Comparison of ENCODE assay signal across 23 mouse cellular contexts in genomic region chr11:45544531-45544930, GRCm38 (mm10).
DNase-seq lines count a peak whose midpoint lies in the region; ATAC-seq and TF ChIP-seq lines count a peak whose summit lies in the region.
"Had no signal": no experiment of that assay in that cellular context is flagged by ENCODE, and none has a peak within 500 bp of the region (broad histone marks: within the 10 kb centered on the region; RNA-seq: fewer than 3 reads in every experiment).

No protein-coding gene starts in this region.

- no peak overlapping the region for H3K27ac ChIP-seq in liver, adult 2 months (replicated peaks; ENCODE audit: insufficient read depth, low read depth, low read length)
- no peak overlapping the region for H3K27ac ChIP-seq in liver, embryonic 12.5 days
- H3K27ac ChIP-seq in forebrain, embryonic 15.5 days (replicated peaks), result no peak overlapping the region

- peak; percentile 31 for DNase-seq in heart, adult 11 months
- DNase-seq in heart, postnatal 4 days, result no peak
- DNase-seq in liver, adult 2 months (ENCODE audit: extremely low read depth, low read depth, low spot score), result peak; percentile 57
- peak; percentile 3 for DNase-seq in 416B (ENCODE audit: low read depth)
- peak; percentile 53 for DNase-seq in yolk sac, embryonic 10.5 days (ENCODE audit: low spot score)
- no peak for DNase-seq in kidney, postnatal 36 days
- DNase-seq: adrenal gland, adult 2 months; adrenal gland, adult 8-10 months; adrenal gland, postnatal 10 days; adrenal gland, postnatal 14 days; adrenal gland, postnatal 25 days; adrenal gland, postnatal 36 days; B cell, adult 2 months; cerebellum, adult 11 months; cerebellum, adult 11-12 months; cerebellum, adult 18-20 months had no signal

- no peak for ATAC-seq in liver, embryonic 12.5 days
- no peak for ATAC-seq in forebrain, embryonic 15.5 days (replicated peaks)
- ATAC-seq: activated CD4-positive, CD25-positive, alpha-beta regulatory T cell, adult 4 months; CD4-positive, CD25-positive, alpha-beta regulatory T cell, adult 4 months; Patski had no signal

- no peaks in the 10 kb centered on the region for H3K36me3 ChIP-seq in liver, adult 2 months (ENCODE audit: control insufficient read depth, insufficient read depth, low read length)
- H3K36me3 ChIP-seq in liver, embryonic 12.5 days, result no peaks in the 10 kb centered on the region
- no peaks in the 10 kb centered on the region for H3K36me3 ChIP-seq in forebrain, embryonic 15.5 days
- H3K36me3 ChIP-seq: G1E had no signal

- no peaks in the 10 kb centered on the region for H3K79me2 ChIP-seq in liver, adult 2 months (ENCODE audit: control insufficient read depth, insufficient read depth, low read length)

- WGBS in liver, adult 2 months, result 56% methylated on average over 3 of the region's 3 CpGs
- 44% methylated on average over 3 of the region's 3 CpGs for WGBS in liver, embryonic 12.5 days (ENCODE audit: insufficient replicate concordance)
- 90% methylated on average over 3 of the region's 3 CpGs for WGBS in forebrain, embryonic 15.5 days

- H3K4me1 ChIP-seq in liver, adult 2 months (ENCODE audit: control insufficient read depth, insufficient read depth, low read length), result no peaks in the 10 kb centered on the region
- no peaks in the 10 kb centered on the region for H3K4me1 ChIP-seq in liver, embryonic 12.5 days
- no peaks in the 10 kb centered on the region for H3K4me1 ChIP-seq in forebrain, embryonic 15.5 days

- H3K9ac ChIP-seq in liver, adult 2 months (ENCODE audit: low read depth, low read length), result no peak overlapping the region
- H3K9ac ChIP-seq in liver, embryonic 12.5 days, result no peak overlapping the region
- no peak overlapping the region for H3K9ac ChIP-seq in forebrain, embryonic 15.5 days (replicated peaks)

- H3K27me3 ChIP-seq in liver, adult 2 months (ENCODE audit: control insufficient read depth, insufficient read depth, low read length), result no peaks in the 10 kb centered on the region
- H3K27me3 ChIP-seq in liver, embryonic 12.5 days (replicated peaks), result no peaks in the 10 kb centered on the region
- H3K27me3 ChIP-seq in forebrain, embryonic 15.5 days, result no peaks in the 10 kb centered on the region
- H3K27me3 ChIP-seq: CH12.LX had no signal

- no peak for TF ChIP-seq POLR2A in liver, adult 2 months (IDR thresholded peaks at IDR 0.05; ENCODE audit: extremely low read depth, insufficient read depth, low read length)

- no peak overlapping the region for H3K4me2 ChIP-seq in liver, embryonic 12.5 days
- no peak overlapping the region for H3K4me2 ChIP-seq in forebrain, embryonic 15.5 days (replicated peaks)

- H3K4me3 ChIP-seq in liver, adult 2 months (ENCODE audit: insufficient read depth, low read depth, low read length), result no peak overlapping the region
- no peak overlapping the region for H3K4me3 ChIP-seq in liver, embryonic 12.5 days
- H3K4me3 ChIP-seq in forebrain, embryonic 15.5 days, result no peak overlapping the region

- no peaks in the 10 kb centered on the region for H3K9me3 ChIP-seq in liver, embryonic 12.5 days (replicated peaks)
- no peaks in the 10 kb centered on the region for H3K9me3 ChIP-seq in forebrain, embryonic 15.5 days
- H3K9me3 ChIP-seq: G1E had no signal

- no peak for TF ChIP-seq CTCF in liver, adult 2 months (IDR thresholded peaks at IDR 0.05; ENCODE audit: low read depth, low read length)

Comparison
In these comparisons a context has a peak if more than half of its experiments do, and no peak if none do; other contexts are left out.
1. DNase-seq: peak in heart, adult 11 months (single experiment), liver, adult 2 months (single experiment), 416B (single experiment) and yolk sac, embryonic 10.5 days (single experiment); none in heart, postnatal 4 days (single experiment) and kidney, postnatal 36 days (0 of 2).